Comparison of ENCODE assay signal across 8 mouse cellular contexts in the genomic region with DNA sequence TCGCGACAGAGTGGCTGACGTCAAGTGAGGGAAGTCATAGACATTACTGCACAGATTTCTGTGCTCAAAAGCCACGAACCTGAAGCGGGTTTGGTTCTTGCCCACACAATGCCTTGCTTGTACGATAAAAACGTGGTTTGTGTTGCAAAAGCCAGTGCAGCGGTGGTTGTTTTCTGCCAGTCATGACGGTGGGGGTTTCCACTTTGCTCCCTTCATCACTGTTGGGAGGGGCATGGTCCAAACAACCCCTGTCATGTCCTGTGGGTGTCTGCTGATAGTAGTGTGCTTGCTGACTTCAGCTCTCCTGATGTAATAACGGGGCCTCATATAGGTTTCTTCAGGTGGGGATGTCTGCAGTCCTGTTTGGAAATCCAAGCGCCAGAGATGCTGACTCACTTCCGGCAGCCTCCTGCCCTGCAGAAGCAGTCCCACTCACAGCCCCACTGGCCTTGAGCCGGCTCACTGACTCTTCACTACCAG. TPM values are rescaled to one million over a fixed set of nuclear protein-coding genes. Genes with fewer than 3 reads are reported as not detected.
DNase-seq lines count a peak whose midpoint lies in the region; ATAC-seq and TF ChIP-seq lines count a peak whose summit lies in the region.

No protein-coding gene starts in this region.

- ATAC-seq in liver, embryonic 14.5 days (ENCODE audit: insufficient read depth), result peak; percentile 78
- ATAC-seq in forebrain, embryonic 12.5 days (ENCODE audit: low FRiP score), result no peak

- peak; percentile 32; the same call in 1 of the 2 replicates for TF ChIP-seq EP300 in liver, embryonic 14.5 days (IDR thresholded peaks at IDR 0.05; ENCODE audit: low read depth)

- DNase-seq in lung, adult 18-20 months, result peak; percentile 54
- DNase-seq in lung, adult 2 months, result no peak
- peak; percentile 44 to 79 (median 54) for DNase-seq in liver, embryonic 14.5 days (ENCODE audit: low read depth in 3 of 3, low spot score in 3 of 3)
- peak; percentile 90 for DNase-seq in splenic B cell, adult 2 months (ENCODE audit: low read depth, low spot score)
- no peak for DNase-seq in cerebellum, adult 11 months
- DNase-seq in kidney, postnatal 25 days, result no peak

- H3K36me3 ChIP-seq in erythroblast, embryonic 14.5 days (ENCODE audit: control insufficient read depth), result no peaks in the 10 kb centered on the region
- H3K36me3 ChIP-seq in liver, embryonic 14.5 days (replicated peaks; ENCODE audit: control insufficient read depth, insufficient read depth, low read depth), result no peaks in the 10 kb centered on the region
- no peaks in the 10 kb centered on the region for H3K36me3 ChIP-seq in splenic B cell, adult 2 months (ENCODE audit: control insufficient read depth, insufficient read depth, low read length, poor library complexity, severe bottlenecking)
- H3K36me3 ChIP-seq in forebrain, embryonic 12.5 days (replicated peaks), result no peaks in the 10 kb centered on the region

- no peak for TF ChIP-seq POLR2A in lung, adult 2 months (IDR thresholded peaks at IDR 0.05; ENCODE audit: borderline replicate concordance, extremely low read depth, low read depth, low read length)

- no peak for TF ChIP-seq CTCF in lung, adult 2 months (IDR thresholded peaks at IDR 0.05; ENCODE audit: insufficient read depth, low read length)
- no peak for TF ChIP-seq CTCF in liver, embryonic 14.5 days (IDR thresholded peaks at IDR 0.05; ENCODE audit: low read depth)

- H3K4me2 ChIP-seq in liver, embryonic 14.5 days (ENCODE audit: low read depth), result peak overlapping the region; percentile 77
- H3K4me2 ChIP-seq in forebrain, embryonic 12.5 days, result no peak overlapping the region

- peaks cover 12% of the 10 kb centered on the region for H3K4me1 ChIP-seq in lung, adult 2 months (ENCODE audit: control insufficient read depth, insufficient read depth, low read length)
- H3K4me1 ChIP-seq in erythroblast, embryonic 14.5 days (ENCODE audit: control insufficient read depth), result peaks cover 39% of the 10 kb centered on the region
- peaks cover 13 to 48% of the 10 kb centered on the region in 2 experiments for H3K4me1 ChIP-seq in liver, embryonic 14.5 days (replicated peaks; ENCODE audit: control insufficient read depth in 2 of 2, insufficient read depth in 2 of 2, low read length in 1 of 2)
- H3K4me1 ChIP-seq in forebrain, embryonic 12.5 days, result no peaks in the 10 kb centered on the region

- H3K9ac ChIP-seq in liver, embryonic 14.5 days (replicated peaks), result peak overlapping the region; percentile 50
- no peak overlapping the region for H3K9ac ChIP-seq in forebrain, embryonic 12.5 days

- H3K27ac ChIP-seq in liver, embryonic 14.5 days, result peak overlapping the region; percentile 73
- H3K27ac ChIP-seq in forebrain, embryonic 12.5 days, result no peak overlapping the region

- no peak overlapping the region for H3K4me3 ChIP-seq in lung, adult 2 months (replicated peaks; ENCODE audit: extremely low read depth, low read depth, low read length)
- peak overlapping the region; percentile 62 for H3K4me3 ChIP-seq in erythroblast, embryonic 14.5 days (replicated peaks)
- peak overlapping the region; percentile 47 to 48 for H3K4me3 ChIP-seq in liver, embryonic 14.5 days (ENCODE audit: insufficient read depth in 1 of 2, low read depth in 2 of 2, low read length in 2 of 2)
- no peak overlapping the region for H3K4me3 ChIP-seq in forebrain, embryonic 12.5 days (replicated peaks)

- H3K9me3 ChIP-seq in erythroblast, embryonic 14.5 days (ENCODE audit: control insufficient read depth, low read length), result no peaks in the 10 kb centered on the region
- no peaks in the 10 kb centered on the region for H3K9me3 ChIP-seq in liver, embryonic 14.5 days (ENCODE audit: control insufficient read depth, low read length)
- H3K9me3 ChIP-seq in forebrain, embryonic 12.5 days, result no peaks in the 10 kb centered on the region

- no peaks in the 10 kb centered on the region for H3K27me3 ChIP-seq in erythroblast, embryonic 14.5 days (ENCODE audit: control insufficient read depth)
- no peaks in the 10 kb centered on the region for H3K27me3 ChIP-seq in liver, embryonic 14.5 days (ENCODE audit: control insufficient read depth, insufficient read depth, low read length)
- H3K27me3 ChIP-seq in splenic B cell, adult 2 months (ENCODE audit: control insufficient read depth, insufficient read depth, low read length, poor library complexity, severe bottlenecking), result no peaks in the 10 kb centered on the region
- no peaks in the 10 kb centered on the region for H3K27me3 ChIP-seq in forebrain, embryonic 12.5 days

- WGBS in lung, adult 2 months, result 45% methylated on average over 13 of the region's 13 CpGs
- WGBS in liver, embryonic 14.5 days (ENCODE audit: insufficient replicate concordance), result 8% methylated on average over 13 of the region's 13 CpGs
- WGBS in forebrain, embryonic 12.5 days, result 79% methylated on average over 13 of the region's 13 CpGs

RNA-seq across cellular contexts. Expression of a gene that starts 39.5 kb away (rescaled TPM):
- 5.5 and 7.7 TPM in 2 replicates for polyA plus RNA-seq in lung, adult 2 months (2012; rRNA removed)
- polyA plus RNA-seq in erythroblast, embryonic 14.5 days (2012), result 34.9 and 39.7 TPM in 2 replicates
- polyA plus RNA-seq in liver, embryonic 14.5 days (2012; rRNA removed), result 51.1 and 69.7 TPM in 2 replicates
- polyA plus RNA-seq in liver, embryonic 14.5 days (2014; fragmentation: Nextera tagmentation; extraction: Ambion mirVana), result 72.0 and 86.3 TPM in 2 replicates
- 147 and 149 TPM in 2 replicates for polyA plus RNA-seq in forebrain, embryonic 12.5 days (2016; fragmentation: Nextera tagmentation; extraction: Ambion mirVana)

RNA-seq across cellular contexts. Expression of a gene that starts 41.5 kb away (rescaled TPM):
- 4,642 and 7,955 TPM in 2 replicates for polyA plus RNA-seq in lung, adult 2 months (2012; rRNA removed)
- 1,886 and 6,516 TPM in 2 replicates for polyA plus RNA-seq in erythroblast, embryonic 14.5 days (2012)
- polyA plus RNA-seq in liver, embryonic 14.5 days (2012; rRNA removed), result 1,645 and 1,653 TPM in 2 replicates
- 3,787 and 3,976 TPM in 2 replicates for polyA plus RNA-seq in liver, embryonic 14.5 days (2014; fragmentation: Nextera tagmentation; extraction: Ambion mirVana)
- polyA plus RNA-seq in forebrain, embryonic 12.5 days (2016; fragmentation: Nextera tagmentation; extraction: Ambion mirVana), result 1,239 and 1,358 TPM in 2 replicates

Comparison
In these comparisons a context has a peak if more than half of its experiments do, and no peak if none do; other contexts are left out.
1. DNase-seq: peak in lung, adult 18-20 months (2 of 2), liver, embryonic 14.5 days (3 of 3) and splenic B cell, adult 2 months (single experiment); none in lung, adult 2 months (single experiment), cerebellum, adult 11 months (single experiment) and kidney, postnatal 25 days (0 of 2).
2. H3K4me3 ChIP-seq: peak in erythroblast, embryonic 14.5 days (single experiment) and liver, embryonic 14.5 days (2 of 2); none in lung, adult 2 months (single experiment) and forebrain, embryonic 12.5 days (single experiment).